Mouse (Mus musculus) gastrocnemius, postnatal 14 days (tissue): ENCODE measurements around the gene Otub1. TPM values are rescaled to one million over a fixed set of nuclear protein-coding genes. Genes with fewer than 3 reads are reported as not detected.

ENCODE experiments used
- DNase-seq: peaks from one replicate; pipeline ENCODE4 v3.0.0; 2021; ENCODE audit warnings: mixed read lengths
- intact Hi-C: fragments of 180-260 bp; cut with DNase I; formaldehyde crosslinking; loops from one replicate; pipeline ENCODE4 v1.15.1; 2025; ENCODE audit warnings: low total_unique reads
- long read RNA-seq, 2 experiments: library from polyadenylated mRNA; stranded (forward); transcript quantifications; one replicate each; pipeline ENCODE4 v2.0.0; 2021
- total RNA-seq, 2 experiments: library from RNA; stranded (reverse); gene quantifications; 2 replicates each; pipeline ENCODE4 v1.2.3; 2021

The Otub1 gene
- 10 to 100 TPM; 52.6 to 62.6 TPM for total RNA-seq
- long read RNA-seq, experiment 1, transcript Otub1-201 (7 exons, 1,713 nt), result major isoform, 65 of 72 reads
- long read RNA-seq, experiment 1, partial matches to known transcripts, result 2 of 72 reads
- long read RNA-seq, experiment 1, other reads (novel, unspliced or antisense), result 5 of 72 reads
- long read RNA-seq, experiment 2, transcript Otub1-201 (7 exons, 1,713 nt), result major isoform, 73 of 87 reads
- long read RNA-seq, experiment 2, partial matches to known transcripts, result 7 of 87 reads
- long read RNA-seq, experiment 2, other reads (novel, unspliced or antisense), result 7 of 87 reads

- DNase-seq, result peak; percentile 94
- intact Hi-C loops, result no loop called here
Observed at GRCm38 (mm10) chr19:7205753-7206736, at the start of gene Otub1. Gene Otub1 (minus strand): TSS chr19:7206316.

DNA sequence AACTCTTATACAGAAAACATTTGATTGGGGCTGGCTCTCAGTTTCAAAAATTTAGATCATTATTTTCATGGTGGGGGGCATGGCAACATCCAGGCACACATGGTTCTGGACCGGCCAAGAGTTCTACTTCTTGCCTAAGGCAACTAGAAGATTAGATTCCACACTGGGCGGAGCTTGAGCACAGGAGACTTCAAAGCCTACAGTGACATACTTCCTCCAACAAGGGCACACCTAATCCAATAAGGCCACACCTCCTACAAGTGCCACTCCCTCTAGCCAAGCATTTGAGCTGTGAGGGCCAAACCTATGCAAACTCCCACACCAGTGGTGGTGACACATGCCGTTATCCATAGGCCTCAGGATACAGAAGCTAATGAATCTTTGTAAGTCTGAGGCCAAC lies 39.9 kb upstream of the Otub1 start:
- intact Hi-C loops, result no loop called here

GRCm38 (mm10) chr19:7240782-7241690 lies 34.9 kb upstream of the Otub1 start, which contains the start of gene Naa40:
Gene Naa40 (minus strand): TSS chr19:7241183.
- peak; percentile 92 for DNase-seq
- intact Hi-C loops, result no loop called here

More for the DNA sequence above, 39.9 kb upstream of the Otub1 start:
- DNase-seq, result no peak

GRCm38 (mm10) chr19:7240291-7240690 lies 34.2 kb upstream of the Otub1 start:
- intact Hi-C loops, result no loop called here
- no peak for DNase-seq

GRCm38 (mm10) chr19:7239574-7239973 lies 33.5 kb upstream of the Otub1 start:
- no peak for DNase-seq
- intact Hi-C loops, result loop anchor here (10.0 kb wide), 1 partner anchor 185 kb away; no protein-coding TSS in a partner anchor

GRCm38 (mm10) chr19:7236742-7237141 lies 30.6 kb upstream of the Otub1 start:
- no peak for DNase-seq
- intact Hi-C loops, result loop anchor here (10.0 kb wide), 1 partner anchor 188 kb away; no protein-coding TSS in a partner anchor

- DNase-seq, result no peak
- intact Hi-C loops, result loop anchor here (10.0 kb wide), 1 partner anchor 189 kb away; no protein-coding TSS in a partner anchor
Observed at GRCm38 (mm10) chr19:7236011-7236410, 29.9 kb upstream of the Otub1 start.

- DNase-seq, result no peak
Observed at GRCm38 (mm10) chr19:7235461-7235860, 29.3 kb upstream of the Otub1 start.

GRCm38 (mm10) chr19:7234537-7235221 lies 28.6 kb upstream of the Otub1 start:
- intact Hi-C loops, result loop anchor here (10.0 kb wide), 1 partner anchor 190 kb away; no protein-coding TSS in a partner anchor
- peak; percentile 78 for DNase-seq

More at GRCm38 (mm10) chr19:7235461-7235860, 29.3 kb upstream of the Otub1 start:
- intact Hi-C loops, result loop anchor here (10.0 kb wide), 1 partner anchor 189 kb away; no protein-coding TSS in a partner anchor

GRCm38 (mm10) chr19:7226511-7226914 lies 20.4 kb upstream of the Otub1 start:
- intact Hi-C loops, result no loop called here
- no peak for DNase-seq

GRCm38 (mm10) chr19:7225096-7225690 lies 19.1 kb upstream of the Otub1 start:
- intact Hi-C loops, result no loop called here
- no peak for DNase-seq

DNA sequence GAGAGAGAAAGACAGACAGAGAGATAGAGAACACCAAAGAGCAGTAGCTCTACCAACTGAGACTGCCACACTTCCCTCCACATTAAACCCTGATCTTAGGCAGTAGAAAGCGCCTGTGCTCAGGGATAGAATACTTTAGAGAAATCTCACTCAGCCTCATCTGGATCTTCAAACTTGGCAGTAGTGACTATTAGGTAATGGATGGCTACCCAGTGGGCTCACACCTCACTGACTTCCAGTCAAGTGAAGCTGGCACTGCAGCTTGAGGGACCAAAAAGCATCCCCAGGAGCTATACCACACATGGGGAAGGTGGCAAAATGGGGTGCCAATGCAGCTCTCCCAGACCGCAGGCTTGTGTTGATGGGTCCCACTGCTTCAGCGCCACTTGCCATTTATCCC lies 18.1 kb upstream of the Otub1 start:
- intact Hi-C loops, result no loop called here
- no peak for DNase-seq

GRCm38 (mm10) chr19:7223488-7223887 lies 17.4 kb upstream of the Otub1 start:
- no peak for DNase-seq
- intact Hi-C loops, result no loop called here

- DNase-seq, result no peak
- intact Hi-C loops, result no loop called here
Observed at GRCm38 (mm10) chr19:7222196-7222595, 16.1 kb upstream of the Otub1 start.

- DNase-seq, result no peak
- intact Hi-C loops, result no loop called here
Observed at GRCm38 (mm10) chr19:7218753-7219152, 12.6 kb upstream of the Otub1 start.

- intact Hi-C loops, result no loop called here
Observed at GRCm38 (mm10) chr19:7217926-7218267, 11.8 kb upstream of the Otub1 start.

GRCm38 (mm10) chr19:7217162-7217925 lies 11.2 kb upstream of the Otub1 start, which contains the start of gene Cox8a:
Gene Cox8a (minus strand): TSS chr19:7217616.
- DNase-seq, result peak; percentile 96
- intact Hi-C loops, result no loop called here

More at GRCm38 (mm10) chr19:7217926-7218267, 11.8 kb upstream of the Otub1 start:
- DNase-seq, result no peak
